Mouse (Mus musculus): ENCODE data around the gene Slc25a39. TPM values are rescaled to one million over a fixed set of nuclear protein-coding genes. Genes with fewer than 3 reads are reported as not detected.

Slc25a39 gene
- polyA plus RNA-seq, 1 experiment, result 207 TPM

DNA sequence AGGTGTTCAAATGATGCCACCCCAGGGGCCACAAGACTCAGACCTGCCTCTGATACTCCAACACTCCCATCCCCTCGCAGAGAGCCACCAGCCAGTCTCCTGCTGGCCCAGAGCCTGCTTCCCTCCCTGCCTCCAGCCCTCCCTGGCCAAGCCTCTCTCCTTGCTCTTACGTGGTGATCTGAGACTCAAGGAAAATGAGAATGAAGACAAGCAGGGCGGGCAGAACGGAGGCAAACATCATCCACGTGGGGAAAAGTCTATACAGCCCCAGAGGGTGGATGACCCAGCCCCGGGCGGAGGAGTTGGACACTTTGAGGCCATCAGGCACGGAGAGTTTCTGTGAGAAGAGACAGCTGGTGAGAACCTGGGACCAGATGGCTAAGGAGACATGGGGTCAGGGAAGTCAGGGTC lies 54.7 kb downstream of the Slc25a39 start:
- Histone ChIP-seq H3K4me3 (replicated peaks; ENCODE audit: control insufficient read depth, low read depth, low read length) (no peak overlapping the region), H3K4me1 (ENCODE audit: control insufficient read depth, insufficient read depth, low read length) (no peaks in the 10 kb centered on the region; the same call in 1 of the 2 replicates), H3K27ac (ENCODE audit: control insufficient read depth, insufficient read depth, low read depth, low read length, poor library complexity) (no peak overlapping the region)
- WGBS, result 52% methylated on average over 8 of the region's 8 CpGs
- TF ChIP-seq POLR2A (IDR thresholded peaks at IDR 0.05; ENCODE audit: borderline replicate concordance, control insufficient read depth, low read depth, low read length), result no peak
- TF ChIP-seq CTCF (IDR thresholded peaks at IDR 0.05; ENCODE audit: control insufficient read depth, insufficient read depth, low read length), result no peak

Other genes starting within 250 kb of the Slc25a39 start
- gene Lsm12, start 222.7 kb downstream of the Slc25a39 start, polyA plus RNA-seq (2011; ENCODE audit: insufficient read depth, insufficient read length, low replicate concordance, missing spikeins), result 40.1 and 43.4 TPM in 2 replicates
- gene G6pc3, start 218.3 kb downstream of the Slc25a39 start, polyA plus RNA-seq (2011; ENCODE audit: insufficient read depth, insufficient read length, low replicate concordance, missing spikeins), result 13.9 and 26.5 TPM in 2 replicates
- gene Hdac5, start 177.8 kb downstream of the Slc25a39 start, polyA plus RNA-seq (2011; ENCODE audit: insufficient read depth, insufficient read length, low replicate concordance, missing spikeins), result 45.9 and 89.1 TPM in 2 replicates
- 18.5 and 39.2 TPM in 2 replicates for gene BC030867, start 159.1 kb downstream of the Slc25a39 start, polyA plus RNA-seq (2011; ENCODE audit: insufficient read depth, insufficient read length, low replicate concordance, missing spikeins)
- 0.52 TPM in 1 of 2 replicates, not detected in the other for gene Asb16, start 139.2 kb downstream of the Slc25a39 start, polyA plus RNA-seq (2011; ENCODE audit: insufficient read depth, insufficient read length, low replicate concordance, missing spikeins)
- 20.4 and 36.9 TPM in 2 replicates for gene Tmub2, start 123.0 kb downstream of the Slc25a39 start, polyA plus RNA-seq (2011; ENCODE audit: insufficient read depth, insufficient read length, low replicate concordance, missing spikeins)
- gene Atxn7l3, start 111.3 kb downstream of the Slc25a39 start, polyA plus RNA-seq (2011; ENCODE audit: insufficient read depth, insufficient read length, low replicate concordance, missing spikeins), result 18.3 and 30.4 TPM in 2 replicates
- 95.0 and 126 TPM in 2 replicates for gene Ubtf, start 88.2 kb downstream of the Slc25a39 start, polyA plus RNA-seq (2011; ENCODE audit: insufficient read depth, insufficient read length, low replicate concordance, missing spikeins)
- gene Slc4a1, start 41.7 kb downstream of the Slc25a39 start, polyA plus RNA-seq (2011; ENCODE audit: insufficient read depth, insufficient read length, low replicate concordance, missing spikeins), result 762 and 950 TPM in 2 replicates
- gene Rundc3a, start 14.5 kb downstream of the Slc25a39 start, polyA plus RNA-seq (2011; ENCODE audit: insufficient read depth, insufficient read length, low replicate concordance, missing spikeins), result 2.3 and 3.2 TPM in 2 replicates
- 57.7 and 87.0 TPM in 2 replicates for gene Grn, start 22.4 kb upstream of the Slc25a39 start, polyA plus RNA-seq (2011; ENCODE audit: insufficient read depth, insufficient read length, low replicate concordance, missing spikeins)
- 0.65 and 2.7 TPM in 2 replicates for gene Fam171a2, start 39.7 kb upstream of the Slc25a39 start, polyA plus RNA-seq (2011; ENCODE audit: insufficient read depth, insufficient read length, low replicate concordance, missing spikeins)
- gene Itga2b, start 62.2 kb upstream of the Slc25a39 start, polyA plus RNA-seq (2011; ENCODE audit: insufficient read depth, insufficient read length, low replicate concordance, missing spikeins), result 432 and 648 TPM in 2 replicates
- gene Gpatch8, start 148.4 kb upstream of the Slc25a39 start, polyA plus RNA-seq (2011; ENCODE audit: insufficient read depth, insufficient read length, low replicate concordance, missing spikeins), result 14.4 and 17.0 TPM in 2 replicates
- gene Gm11627, start 171.5 kb upstream of the Slc25a39 start, polyA plus RNA-seq (2011; ENCODE audit: insufficient read depth, insufficient read length, low replicate concordance, missing spikeins), result not detected in 2 replicates
- 0.42 TPM in 1 of 2 replicates, not detected in the other for gene Fzd2, start 196.4 kb upstream of the Slc25a39 start, polyA plus RNA-seq (2011; ENCODE audit: insufficient read depth, insufficient read length, low replicate concordance, missing spikeins)